Mouse (Mus musculus): Measurements from ENCODE around the gene Uchl3.

- TF ChIP-seq EP300 (IDR thresholded peaks at IDR 0.05) (no peak), CTCF (IDR thresholded peaks at IDR 0.05) (no peak)
Observed at GRCm38 (mm10) chr14:101664274-101664673, 10.5 kb downstream of the Uchl3 start.

Measured in lung, postnatal 0 days (tissue).